Comparison of ENCODE assay signal across 15 mouse cellular contexts in the genomic region with DNA sequence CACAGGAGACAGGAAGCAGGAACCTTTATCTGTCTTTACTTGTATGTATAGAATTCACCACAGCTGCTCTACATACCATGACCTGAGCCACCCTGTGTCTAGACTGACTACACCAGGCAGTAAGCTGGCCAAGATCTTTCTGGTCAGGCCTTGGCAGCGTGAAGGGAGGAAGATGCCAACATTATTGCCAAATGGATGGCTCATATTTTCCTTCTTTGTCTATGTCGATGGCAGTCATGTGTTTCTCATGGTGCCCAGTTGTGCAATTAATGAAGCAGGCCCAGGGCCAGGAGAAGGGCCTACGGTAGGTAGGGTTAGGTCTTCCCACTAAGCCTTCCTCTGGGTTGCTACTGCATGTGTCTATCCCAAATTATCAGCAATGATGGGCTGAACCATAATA.
DNase-seq lines count a peak whose midpoint lies in the region; ATAC-seq and TF ChIP-seq lines count a peak whose summit lies in the region.
"Had no signal": no experiment of that assay in that cellular context is flagged by ENCODE, and none has a peak within 500 bp of the region (broad histone marks: within the 10 kb centered on the region; RNA-seq: fewer than 3 reads in every experiment).

No protein-coding gene starts in this region.

- no peak overlapping the region for H3K4me2 ChIP-seq in hindbrain, postnatal 0 days (ENCODE audit: low read depth, low read length)
- H3K4me2 ChIP-seq in hindbrain, embryonic 13.5 days = no peak overlapping the region
- no peak overlapping the region for H3K4me2 ChIP-seq in forebrain, postnatal 0 days (ENCODE audit: low read depth)
- H3K4me2 ChIP-seq: hindbrain, embryonic 12.5 days; liver, embryonic 15.5 days; midbrain, embryonic 15.5 days had no signal

- no peak overlapping the region for H3K4me3 ChIP-seq in hindbrain, postnatal 0 days (ENCODE audit: low read length)
- H3K4me3 ChIP-seq in hindbrain, embryonic 13.5 days = no peak overlapping the region
- no peak overlapping the region for H3K4me3 ChIP-seq in brown adipose tissue, adult 24 weeks (ENCODE audit: insufficient read depth, low read depth, low read length)
- no peak overlapping the region for H3K4me3 ChIP-seq in forebrain, postnatal 0 days (ENCODE audit: low read depth, low read length)
- H3K4me3 ChIP-seq: embryonic facial prominence, embryonic 10.5 days; hindbrain, embryonic 12.5 days; liver, embryonic 15.5 days; midbrain, embryonic 15.5 days had no signal

- no peak overlapping the region for H3K27ac ChIP-seq in hindbrain, postnatal 0 days
- H3K27ac ChIP-seq in hindbrain, embryonic 13.5 days = no peak overlapping the region
- peak overlapping the region; percentile 98 for H3K27ac ChIP-seq in brown adipose tissue, adult 24 weeks (replicated peaks; ENCODE audit: low read depth, low read length)
- H3K27ac ChIP-seq in forebrain, postnatal 0 days (ENCODE audit: low read depth, low read length) = no peak overlapping the region
- H3K27ac ChIP-seq: embryonic facial prominence, embryonic 10.5 days; hindbrain, embryonic 12.5 days; liver, embryonic 15.5 days; midbrain, embryonic 15.5 days had no signal

- no peak overlapping the region for H3K9ac ChIP-seq in hindbrain, postnatal 0 days (replicated peaks; ENCODE audit: low read length)
- no peak overlapping the region for H3K9ac ChIP-seq in hindbrain, embryonic 13.5 days
- no peak overlapping the region for H3K9ac ChIP-seq in forebrain, postnatal 0 days
- H3K9ac ChIP-seq: hindbrain, embryonic 12.5 days; liver, embryonic 15.5 days; midbrain, embryonic 15.5 days had no signal

- DNase-seq in hindbrain, postnatal 0 days (ENCODE audit: low spot score) = peak; percentile 23
- DNase-seq in 3134 (ENCODE audit: extremely low read depth, insufficient read length, low spot score) (peak; percentile 8), NIH3T3 (ENCODE audit: low read depth) (peak; percentile 64)
- no peak for DNase-seq in forebrain, postnatal 0 days
- no peak for DNase-seq in urinary bladder, postnatal 14 days (ENCODE audit: low spot score)
- DNase-seq: kidney, postnatal 4 days had no signal

- no peaks in the 10 kb centered on the region for H3K4me1 ChIP-seq in hindbrain, postnatal 0 days (ENCODE audit: insufficient read depth, low read length)
- no peaks in the 10 kb centered on the region for H3K4me1 ChIP-seq in hindbrain, embryonic 13.5 days (replicated peaks)
- no peaks in the 10 kb centered on the region; the same call in 1 of the 2 replicates for H3K4me1 ChIP-seq in brown adipose tissue, adult 24 weeks (ENCODE audit: control insufficient read depth, insufficient read depth, insufficient read length, low read length)
- H3K4me1 ChIP-seq in forebrain, postnatal 0 days (ENCODE audit: insufficient read depth) = no peaks in the 10 kb centered on the region
- H3K4me1 ChIP-seq: embryonic facial prominence, embryonic 10.5 days; hindbrain, embryonic 12.5 days; liver, embryonic 15.5 days; midbrain, embryonic 15.5 days had no signal

- no peaks in the 10 kb centered on the region for H3K27me3 ChIP-seq in hindbrain, postnatal 0 days (ENCODE audit: insufficient read depth, low read length)
- H3K27me3 ChIP-seq in hindbrain, embryonic 13.5 days = no peaks in the 10 kb centered on the region
- H3K27me3 ChIP-seq in forebrain, postnatal 0 days (ENCODE audit: insufficient read depth, low read length) = no peaks in the 10 kb centered on the region
- H3K27me3 ChIP-seq: hindbrain, embryonic 12.5 days; liver, embryonic 15.5 days; midbrain, embryonic 15.5 days had no signal

- ATAC-seq in hindbrain, postnatal 0 days = no peak
- no peak for ATAC-seq in hindbrain, embryonic 13.5 days (ENCODE audit: low FRiP score)
- no peak for ATAC-seq in frontal cortex, adult (ENCODE audit: low TSS enrichment)
- no peak for ATAC-seq in forebrain, postnatal 0 days
- ATAC-seq: activated CD4-positive, CD25-positive, alpha-beta regulatory T cell, adult 4 months; CD4-positive, CD25-positive, alpha-beta regulatory T cell, adult 4 months; midbrain, embryonic 15.5 days had no signal

- 70% methylated on average over 3 of the region's 3 CpGs for WGBS in hindbrain, postnatal 0 days
- 91% methylated on average over 3 of the region's 3 CpGs for WGBS in hindbrain, embryonic 13.5 days
- WGBS in forebrain, postnatal 0 days = 84% methylated on average over 3 of the region's 3 CpGs

- TF ChIP-seq CTCF in hindbrain, postnatal 0 days (IDR thresholded peaks at IDR 0.05; ENCODE audit: low read depth) = no peak
- TF ChIP-seq CTCF in forebrain, postnatal 0 days (IDR thresholded peaks at IDR 0.05; ENCODE audit: low read depth) = no peak

- no peaks in the 10 kb centered on the region for H3K36me3 ChIP-seq in hindbrain, postnatal 0 days (ENCODE audit: insufficient read depth, low read length)
- no peaks in the 10 kb centered on the region for H3K36me3 ChIP-seq in hindbrain, embryonic 13.5 days
- no peaks in the 10 kb centered on the region for H3K36me3 ChIP-seq in forebrain, postnatal 0 days (ENCODE audit: insufficient read depth)
- H3K36me3 ChIP-seq: embryonic facial prominence, embryonic 10.5 days; hindbrain, embryonic 12.5 days; liver, embryonic 15.5 days; midbrain, embryonic 15.5 days had no signal

- no peaks in the 10 kb centered on the region for H3K9me3 ChIP-seq in hindbrain, postnatal 0 days (ENCODE audit: low read length)
- no peaks in the 10 kb centered on the region for H3K9me3 ChIP-seq in hindbrain, embryonic 13.5 days
- H3K9me3 ChIP-seq in forebrain, postnatal 0 days (ENCODE audit: low read length) = no peaks in the 10 kb centered on the region
- H3K9me3 ChIP-seq: embryonic facial prominence, embryonic 10.5 days; hindbrain, embryonic 12.5 days; liver, embryonic 15.5 days; midbrain, embryonic 15.5 days had no signal

Comparison
In these comparisons a context has a peak if more than half of its experiments do, and no peak if none do; other contexts are left out.
1. DNase-seq: peak in hindbrain, postnatal 0 days (single experiment), 3134 (single experiment) and NIH3T3 (single experiment); none in forebrain, postnatal 0 days (single experiment) and urinary bladder, postnatal 14 days (single experiment).